ENCODE assay signal across 9 mouse cellular contexts in the genomic region with DNA sequence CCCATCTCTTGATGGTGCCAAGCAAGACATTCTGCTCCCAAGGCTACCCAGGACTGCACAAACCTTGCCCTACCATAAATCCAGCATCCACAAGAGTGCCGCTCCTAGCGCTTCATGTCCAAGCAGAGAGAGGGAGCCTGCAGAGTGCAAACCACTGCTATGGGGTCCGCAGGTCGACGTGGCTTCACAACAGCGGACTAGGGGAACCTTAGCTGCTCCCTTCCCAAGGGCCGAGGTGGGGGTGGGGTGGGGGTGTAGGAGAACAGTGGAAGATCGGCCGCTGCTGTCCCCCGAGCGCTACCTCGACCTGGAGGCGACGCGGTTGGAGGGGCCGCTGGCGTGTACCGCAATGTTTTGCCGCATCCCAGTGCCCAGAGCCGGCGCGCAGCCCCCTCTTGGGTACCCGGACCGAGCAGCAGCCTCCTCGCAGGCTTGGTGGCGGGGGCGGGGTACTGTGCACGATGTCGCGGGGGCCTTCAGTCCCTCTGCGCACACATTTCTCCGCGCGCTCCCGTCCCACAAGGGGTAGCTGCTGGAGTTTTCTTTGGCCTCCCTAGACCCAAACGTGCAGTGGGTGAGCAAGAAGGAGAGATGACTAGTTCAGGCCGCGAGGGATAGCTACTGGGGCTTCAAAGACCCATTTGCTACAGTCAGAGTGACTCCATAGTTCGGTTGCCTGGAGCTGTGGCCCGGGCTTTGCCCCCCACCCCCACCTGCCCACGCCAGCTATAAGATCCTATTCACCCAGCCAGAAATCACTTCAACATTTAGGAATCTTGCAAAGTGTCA. TPM values are rescaled to one million over a fixed set of nuclear protein-coding genes. Genes with fewer than 3 reads are reported as not detected.
DNase-seq lines count a peak whose midpoint lies in the region; ATAC-seq lines count a peak whose summit lies in the region.
"Had no signal": no experiment of that assay in that cellular context is flagged by ENCODE, and none has a peak within 500 bp of the region (broad histone marks: within the 10 kb centered on the region; RNA-seq: fewer than 3 reads in every experiment).

No protein-coding gene starts in this region.

- no peaks in the 10 kb centered on the region for H3K4me1 ChIP-seq in heart, embryonic 13.5 days
- H3K4me1 ChIP-seq in limb, embryonic 12.5 days (replicated peaks), result no peaks in the 10 kb centered on the region

- peak overlapping the region; percentile 58; the same call in 1 of the 2 replicates for H3K27ac ChIP-seq in heart, embryonic 13.5 days (replicated peaks)
- H3K27ac ChIP-seq in limb, embryonic 12.5 days, result no peak overlapping the region

- H3K27me3 ChIP-seq in heart, embryonic 13.5 days (replicated peaks), result no peaks in the 10 kb centered on the region; the same call in 1 of the 2 replicates
- H3K27me3 ChIP-seq in limb, embryonic 12.5 days, result peaks cover 4% of the 10 kb centered on the region; the same call in 1 of the 2 replicates

- 5% methylated on average over 40 of the region's 41 CpGs for WGBS in heart, embryonic 13.5 days
- 5% methylated on average over 40 of the region's 41 CpGs for WGBS in limb, embryonic 12.5 days

- intact Hi-C loops in heart, postnatal 25 days (cut with DNase I), result no loop called here
- intact Hi-C loops in gastrocnemius, postnatal 14 days (cut with DNase I; ENCODE audit: low total_unique reads), result no loop called here

- ATAC-seq in heart, embryonic 13.5 days (ENCODE audit: extremely low read depth, insufficient number of reproducible peaks, low FRiP score, low TSS enrichment), result no peak
- ATAC-seq in limb, embryonic 12.5 days (ENCODE audit: insufficient number of reproducible peaks, insufficient read depth, low FRiP score, low TSS enrichment, low read depth), result no peak
- no peak for ATAC-seq in CD4-positive, CD25-positive, alpha-beta regulatory T cell, adult 4 months

- no peak for DNase-seq in heart, postnatal 25 days (ENCODE audit: low spot score)
- DNase-seq in cerebellum, postnatal 14 days, result peak; percentile 59 to 60
- peak; percentile 4 to 22 for DNase-seq in frontal cortex, postnatal 25 days (ENCODE audit: low spot score in 2 of 2)
- peak; percentile 11 to 17 for DNase-seq in right cerebral cortex, postnatal 36 days (ENCODE audit: low spot score in 2 of 2)
- DNase-seq in gastrocnemius, postnatal 14 days, result no peak

- H3K4me2 ChIP-seq in heart, embryonic 13.5 days, result peak overlapping the region; percentile 72
- H3K4me2 ChIP-seq in limb, embryonic 12.5 days, result peak overlapping the region; percentile 72

- peak overlapping the region; percentile 61 for H3K4me3 ChIP-seq in heart, embryonic 13.5 days
- H3K4me3 ChIP-seq in limb, embryonic 12.5 days (replicated peaks), result peak overlapping the region; percentile 43

- H3K9ac ChIP-seq in heart, embryonic 13.5 days, result peak overlapping the region; percentile 80
- H3K9ac ChIP-seq in limb, embryonic 12.5 days (replicated peaks), result no peak overlapping the region; the same call in 1 of the 2 replicates

- H3K9me3 ChIP-seq in heart, embryonic 13.5 days, result no peaks in the 10 kb centered on the region
- no peaks in the 10 kb centered on the region for H3K9me3 ChIP-seq in limb, embryonic 12.5 days

- H3K36me3 ChIP-seq in heart, embryonic 13.5 days, result no peaks in the 10 kb centered on the region
- no peaks in the 10 kb centered on the region for H3K36me3 ChIP-seq in limb, embryonic 12.5 days

RNA-seq across cellular contexts. Expression of a gene that starts 1.1 kb away (rescaled TPM):
- polyA plus RNA-seq in heart, embryonic 13.5 days (2015; fragmentation: Nextera tagmentation; extraction: Ambion mirVana), result 9.9 and 11.1 TPM in 2 replicates
- 1 to 10 TPM; 1.5 to 1.7 TPM for total RNA-seq in heart, postnatal 25 days (2021)
- polyA plus RNA-seq in limb, embryonic 12.5 days (2016; fragmentation: Nextera tagmentation; extraction: Ambion mirVana), result 1.3 TPM in 2 replicates
- under 1 TPM; 0.35 to 0.49 TPM for total RNA-seq in gastrocnemius, postnatal 14 days (2021)
- polyA plus RNA-seq in CD4-positive, CD25-positive, alpha-beta regulatory T cell, adult 4 months (2017; shearing (Covaris generic)), result not detected
- polyA plus RNA-seq: gonadal fat pad, adult 2 months had no signal

Comparison
In these comparisons a context has a peak if more than half of its experiments do, and no peak if none do; other contexts are left out.
1. DNase-seq: peak in cerebellum, postnatal 14 days (2 of 2), frontal cortex, postnatal 25 days (2 of 2) and right cerebral cortex, postnatal 36 days (2 of 2); none in heart, postnatal 25 days (single experiment) and gastrocnemius, postnatal 14 days (single experiment).